Mouse (Mus musculus) C2C12 (cell line): ENCODE measurements around the gene Zdhhc22.

Source experiments
- CEBPB ChIP-seq: IDR thresholded peaks from one replicate; pipeline ENCODE4 v1.6.1; 2011; ENCODE audit warnings: low read depth, mild to moderate bottlenecking, control low read depth, moderate library complexity
- CTCF ChIP-seq: IDR thresholded peaks from one replicate; pipeline ENCODE4 v1.5.1; 2011; ENCODE audit not compliant: control insufficient read depth, insufficient read depth, insufficient read length

DNA sequence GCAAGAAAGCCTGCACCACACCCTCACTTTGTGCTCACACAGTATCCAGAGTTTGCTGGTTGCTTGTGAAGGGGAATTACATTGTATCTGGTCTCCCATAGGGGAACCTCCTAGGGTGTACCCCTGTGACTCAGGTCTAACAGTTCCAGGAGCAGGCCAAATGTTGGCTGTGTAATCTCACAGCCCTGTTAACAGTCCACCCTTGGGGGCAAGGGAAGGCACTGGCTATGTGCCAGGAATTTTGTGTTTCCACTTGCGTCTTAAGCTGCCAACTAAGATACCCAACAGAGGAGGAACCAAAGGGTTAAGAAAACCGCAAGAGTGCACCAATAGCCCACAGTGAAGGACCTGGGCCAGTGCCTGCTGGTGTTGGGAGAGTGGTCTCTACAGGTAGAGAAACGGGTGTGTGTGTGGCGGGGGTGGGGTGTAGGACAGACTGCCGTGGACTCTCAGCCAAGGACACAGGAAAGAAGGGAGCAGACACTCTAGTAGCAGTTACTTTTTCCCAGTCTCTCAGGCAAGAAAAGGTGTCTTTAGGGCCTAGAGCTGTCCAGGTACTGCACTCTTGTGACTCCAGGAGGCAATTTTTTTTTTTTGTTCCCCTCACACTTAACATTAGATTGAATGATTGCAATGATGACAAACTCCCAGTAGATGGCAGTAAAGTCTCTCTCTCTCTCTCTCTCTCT lies 10.1 kb upstream of the Zdhhc22 start:
- TF ChIP-seq CTCF = no peak
- no peak for TF ChIP-seq CEBPB
